Mouse (Mus musculus) adrenal gland, adult 18-20 months (tissue): ENCODE data around the gene Smtnl2. TPM values are rescaled to one million over a fixed set of nuclear protein-coding genes. Genes with fewer than 3 reads are reported as not detected.
A peak's percentile ranks its signal among the peaks of the same experiment; 100 is the strongest.

Experiments used
- DNase-seq, 2 experiments: peaks; one replicate each; pipeline ENCODE4 v3.0.0; 2021 to 2022; ENCODE audit warnings: low spot score in 2 of 2
- total RNA-seq, 2 experiments: library from RNA; stranded (reverse); gene quantifications; 1 replicate in 1 of 2; 2 replicates in 1 of 2; pipeline ENCODE4 v1.2.3; 2021

Smtnl2 gene
- total RNA-seq, 2 experiments from 2014 or later, result 1.3 to 2.6 TPM

DNA sequence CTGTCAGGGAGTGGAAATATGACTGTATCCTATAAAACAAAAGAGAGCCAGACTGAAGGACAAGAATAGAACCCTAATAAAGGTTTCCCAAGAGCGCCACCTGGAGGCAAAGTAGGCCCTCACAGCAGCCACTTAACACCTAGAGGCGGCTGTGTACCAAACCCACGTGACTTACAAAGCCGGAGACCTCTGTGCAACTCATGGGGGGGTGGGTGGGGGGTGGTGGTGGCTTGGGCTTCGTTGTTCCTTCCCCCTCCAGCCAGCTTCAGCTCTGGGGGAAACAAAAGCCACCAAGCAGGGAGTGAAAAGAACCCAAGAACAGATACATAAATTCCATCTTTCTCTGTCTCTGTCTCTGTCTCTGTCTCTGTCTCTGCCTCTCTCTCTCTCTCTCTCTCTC, 17.2 kb upstream of the Smtnl2 start:
- DNase-seq, result peak; percentile 81 to 82

DNA sequence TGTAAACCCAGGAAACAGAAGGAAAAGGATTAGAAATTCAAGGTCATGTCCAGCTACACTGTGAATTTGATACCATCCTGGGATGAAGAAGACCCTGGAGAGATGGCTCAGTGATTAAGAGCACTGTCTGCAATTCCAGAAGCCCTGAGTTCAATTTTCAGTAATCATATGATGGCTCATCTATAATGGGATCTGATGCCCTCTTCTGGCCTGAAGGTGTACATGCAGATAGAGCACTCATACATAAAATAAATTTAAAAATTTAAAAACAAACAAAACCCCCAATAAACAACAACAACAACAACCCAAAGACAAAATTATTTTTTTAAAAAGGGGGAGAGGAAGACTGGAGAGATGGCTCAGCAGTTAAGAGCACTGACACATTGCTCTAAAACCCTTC, 15.4 kb upstream of the Smtnl2 start:
- DNase-seq, result no peak

DNA sequence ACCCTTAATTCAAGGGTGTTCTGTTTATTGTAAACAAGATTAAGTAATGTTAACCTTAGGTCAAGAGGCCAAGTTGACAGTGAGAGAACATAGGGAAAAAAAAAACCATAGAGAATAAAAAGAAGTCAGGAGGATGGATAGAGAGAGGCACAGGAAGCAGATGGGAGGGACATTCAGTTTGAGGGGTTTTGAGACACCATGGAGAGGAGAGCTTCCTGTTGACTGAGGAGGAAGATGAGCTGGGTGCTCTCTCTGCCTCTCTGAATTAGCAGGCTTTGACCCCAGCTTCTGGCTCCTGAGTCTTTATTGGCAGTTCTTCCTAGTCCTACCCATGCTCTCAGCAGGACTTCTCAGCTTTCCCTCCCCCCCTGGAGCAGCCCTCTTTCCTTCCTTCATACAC, 13.7 kb upstream of the Smtnl2 start:
- DNase-seq, result no peak

DNA sequence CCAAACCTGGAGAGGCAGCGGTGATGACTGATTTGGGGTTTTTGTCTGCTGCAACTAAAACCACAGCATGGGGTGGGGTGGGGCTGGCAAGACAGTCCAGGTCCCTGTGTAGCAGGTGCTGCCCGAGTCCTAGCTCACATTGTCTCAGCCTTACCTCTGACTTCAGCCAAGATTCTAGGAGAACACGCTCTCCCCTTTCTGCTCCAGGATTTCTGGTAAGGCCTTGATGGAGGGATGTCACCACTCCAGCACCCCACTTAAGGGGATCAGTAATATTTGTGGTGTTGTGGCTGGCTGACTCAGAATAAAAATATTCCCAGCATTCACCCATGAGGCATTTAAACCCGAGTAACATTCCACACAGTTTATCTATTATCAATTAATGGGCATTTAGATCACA, 12.2 kb upstream of the Smtnl2 start:
- DNase-seq, result no peak

DNA sequence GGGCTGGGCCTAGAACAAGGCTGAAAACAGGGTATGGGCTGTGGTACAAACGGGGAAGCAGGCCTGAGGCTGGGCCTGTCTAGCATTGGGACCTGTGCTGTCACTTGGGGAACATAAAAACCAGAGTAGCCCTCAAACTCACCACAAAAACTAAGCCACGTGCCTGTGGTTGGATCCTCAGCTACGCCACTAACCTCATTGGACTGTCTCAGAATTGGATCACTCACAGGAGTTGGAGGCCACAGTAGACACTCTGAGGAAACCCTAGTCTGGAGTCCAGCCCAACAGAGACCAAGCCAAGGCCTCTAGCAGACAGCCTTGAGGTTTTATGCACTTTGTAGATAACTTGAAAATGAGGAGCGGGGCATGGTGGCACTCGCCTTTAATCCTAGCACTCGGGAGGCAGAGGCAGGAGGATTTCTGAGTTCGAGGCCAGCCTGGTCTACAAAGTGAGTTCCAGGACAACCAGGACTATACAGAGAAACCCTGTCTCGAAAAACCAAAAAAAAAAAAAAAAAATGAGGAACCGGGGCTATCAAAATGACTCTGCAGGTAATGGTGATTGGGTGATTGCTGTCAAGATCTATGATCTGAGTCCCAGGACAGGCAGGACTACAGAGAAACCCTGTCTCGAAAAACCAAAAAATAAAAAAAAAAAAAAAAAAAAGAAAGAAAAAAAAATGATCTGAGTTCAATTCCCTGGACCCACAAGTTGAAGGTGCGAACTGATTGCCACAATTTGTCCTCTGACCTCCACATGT, 10.2 kb upstream of the Smtnl2 start:
- DNase-seq, result no peak

DNA sequence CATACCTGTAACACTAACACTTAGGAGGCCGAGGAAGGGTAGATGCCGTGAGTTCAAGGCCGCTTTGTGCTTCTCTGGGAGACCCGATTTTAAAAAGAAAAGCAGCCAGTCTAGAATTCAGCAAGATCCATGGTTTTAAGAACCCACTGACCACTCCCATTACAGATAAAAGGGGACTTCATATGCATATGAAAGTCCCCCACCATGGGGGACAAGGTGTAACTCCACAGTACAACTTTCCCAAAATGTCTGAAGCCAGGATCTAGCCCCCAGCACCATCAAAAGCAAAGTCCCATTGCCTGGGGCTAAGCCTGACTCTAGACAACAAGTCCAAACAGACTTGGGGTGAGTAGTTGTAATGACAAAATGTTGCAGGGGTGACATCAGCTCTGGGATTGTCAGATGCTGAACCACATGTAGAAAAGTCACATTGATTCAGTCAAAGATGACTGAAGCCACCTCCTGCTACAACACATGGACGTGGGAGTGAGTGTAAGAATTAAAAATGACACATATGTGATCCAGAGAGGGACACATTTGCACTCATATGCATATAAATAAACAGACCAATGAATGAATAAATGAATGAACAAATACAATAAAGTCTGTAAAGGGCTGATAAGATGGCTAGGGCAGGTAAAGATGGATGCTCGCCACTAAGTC, 9.1 kb upstream of the Smtnl2 start:
- no peak for DNase-seq

DNA sequence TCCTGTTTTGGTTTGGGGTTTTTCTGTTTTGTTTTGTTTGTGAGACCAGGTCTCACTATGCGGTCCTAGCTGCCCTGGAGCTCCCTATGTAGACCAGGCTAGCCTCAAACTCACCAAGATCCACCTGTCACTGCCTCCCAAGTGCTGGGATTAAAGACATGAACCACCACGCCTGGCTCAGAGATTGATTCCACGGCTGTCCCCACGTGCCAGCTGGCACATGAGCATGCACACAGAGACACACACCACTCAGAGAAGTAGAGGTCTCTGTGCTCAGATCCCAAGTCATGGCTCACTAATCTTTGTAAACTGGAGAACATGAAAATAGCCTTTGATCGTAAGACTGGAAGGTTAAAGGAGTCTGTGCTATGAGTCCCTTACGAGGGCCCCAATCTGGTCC, 7.5 kb upstream of the Smtnl2 start:
- no peak for DNase-seq

DNA sequence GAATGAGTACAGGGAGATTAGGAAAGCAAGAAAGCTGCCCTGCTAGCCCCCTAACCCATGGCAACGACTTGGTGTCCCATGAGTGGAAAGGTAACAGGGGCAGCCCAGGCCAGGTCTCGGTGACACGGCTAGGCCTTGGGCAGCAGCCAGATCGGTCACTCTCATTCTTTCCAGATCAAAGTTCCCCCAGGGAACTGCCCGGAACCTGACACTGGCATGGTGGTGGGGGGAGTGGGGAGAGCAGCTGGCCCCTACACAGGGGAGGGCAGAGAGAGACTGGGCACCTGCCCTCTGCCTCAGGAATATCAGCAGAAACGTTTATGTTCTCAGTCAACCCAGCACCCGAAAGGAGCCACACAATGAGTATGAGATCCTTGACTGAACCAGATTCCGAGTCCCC, 6.7 kb upstream of the Smtnl2 start:
- DNase-seq, result no peak

DNA sequence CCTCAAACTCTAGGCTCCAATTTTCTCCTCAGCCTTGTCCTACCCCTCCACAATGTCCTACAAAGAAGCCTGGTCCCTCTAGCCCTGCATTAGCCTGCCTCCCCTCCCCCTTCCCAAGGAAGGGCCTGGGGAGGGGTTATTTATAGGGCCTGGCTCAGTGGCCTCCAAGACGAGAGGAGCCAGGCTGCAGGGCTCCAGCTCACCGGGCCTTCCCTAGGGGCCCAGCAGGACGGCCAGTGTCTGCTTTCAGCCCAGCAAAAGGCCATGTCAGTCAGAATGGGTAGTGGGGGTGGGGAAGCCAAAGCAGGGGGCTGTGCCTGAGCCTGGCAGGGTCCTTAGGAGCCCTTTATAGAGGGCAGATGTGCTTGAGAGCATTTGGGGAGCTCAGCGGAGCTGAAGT, 5.9 kb upstream of the Smtnl2 start:
- no peak for DNase-seq

DNA sequence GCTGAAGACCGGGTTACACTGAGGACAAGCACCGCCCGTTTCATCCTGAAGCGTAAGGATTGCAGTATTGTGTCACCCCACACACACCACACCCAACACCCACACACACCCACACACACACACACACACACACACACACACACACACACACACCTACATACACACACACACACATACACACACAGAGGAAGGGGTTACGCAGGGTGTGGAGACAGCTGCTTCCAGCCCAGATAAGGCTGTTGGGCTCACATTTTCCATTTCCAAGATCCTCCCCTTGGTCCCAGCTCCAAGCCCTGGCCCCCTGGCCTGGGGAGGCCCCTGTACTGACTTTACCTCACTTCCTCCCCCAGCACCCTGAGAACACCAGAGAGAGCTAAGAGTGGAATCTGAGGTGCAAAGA, 5.2 kb upstream of the Smtnl2 start:
- no peak for DNase-seq

DNA sequence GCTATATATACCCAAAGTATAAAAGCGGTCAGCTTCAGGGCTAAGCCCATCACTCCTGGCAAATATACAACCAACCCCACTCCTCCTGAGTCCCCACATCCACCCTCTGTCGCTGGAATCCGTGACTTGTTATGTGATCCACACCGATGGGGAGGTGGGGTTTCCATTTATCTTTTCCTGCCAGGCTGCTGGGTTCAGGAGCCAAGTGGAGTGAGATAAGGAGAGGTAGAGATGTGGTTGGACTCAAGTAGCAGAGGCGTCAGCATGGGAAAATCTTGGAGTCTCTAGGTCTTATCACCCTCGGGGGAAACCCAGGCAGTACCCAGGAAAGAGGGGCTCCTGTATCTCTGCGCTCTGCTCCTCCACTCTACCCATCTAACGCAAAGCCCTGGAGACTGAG, 3.6 kb upstream of the Smtnl2 start:
- DNase-seq, result no peak

DNA sequence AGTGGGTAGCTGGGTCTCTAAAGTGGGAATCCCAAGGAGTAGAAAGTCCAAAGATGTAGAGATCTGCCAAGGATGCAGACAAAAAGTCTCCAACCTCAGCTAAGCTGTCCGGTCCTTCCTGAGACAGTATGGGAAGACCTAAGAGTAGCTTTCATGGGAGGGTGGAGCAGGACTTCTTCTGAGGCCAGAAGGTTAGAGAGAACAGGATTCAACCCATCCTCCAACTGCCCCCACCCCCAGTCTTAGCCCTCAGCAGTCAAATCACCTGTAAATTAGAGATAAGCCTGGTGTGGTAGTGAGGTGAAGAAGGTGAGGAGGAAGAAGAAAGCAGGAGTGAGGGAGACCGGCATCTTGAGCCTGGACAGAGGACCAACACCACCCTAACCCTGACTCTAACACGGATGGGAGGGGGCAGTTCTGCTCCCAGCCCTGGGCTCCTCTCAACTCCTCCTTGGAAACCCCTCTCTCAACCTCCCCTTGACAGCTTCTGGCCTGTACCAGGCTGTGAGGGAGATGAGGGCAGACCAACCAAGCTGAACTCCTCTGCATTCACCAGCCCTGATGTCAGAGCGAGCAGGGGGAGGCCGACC, 2.2 kb upstream of the Smtnl2 start:
- no peak for DNase-seq

DNA sequence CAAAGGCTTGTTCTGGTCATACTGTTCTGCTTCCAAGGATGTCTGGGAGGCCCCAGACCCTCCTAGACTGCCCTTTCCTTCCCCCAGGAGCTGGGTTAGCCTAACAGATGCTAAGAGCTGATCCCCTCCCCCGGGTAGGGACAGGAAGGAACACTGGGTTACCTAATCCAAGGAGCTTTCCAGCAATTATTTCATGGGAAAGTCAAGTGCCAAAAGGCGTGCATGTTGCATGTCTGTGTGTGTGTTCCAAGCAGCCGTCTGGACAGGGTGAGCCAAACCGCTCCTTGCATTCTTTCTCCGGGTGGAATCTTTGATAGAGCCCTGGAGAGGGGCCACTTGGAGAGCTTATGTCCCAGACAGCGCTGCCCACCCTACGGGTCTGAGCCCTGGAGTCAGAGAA, 1.5 kb upstream of the Smtnl2 start:
- DNase-seq, result no peak

DNA sequence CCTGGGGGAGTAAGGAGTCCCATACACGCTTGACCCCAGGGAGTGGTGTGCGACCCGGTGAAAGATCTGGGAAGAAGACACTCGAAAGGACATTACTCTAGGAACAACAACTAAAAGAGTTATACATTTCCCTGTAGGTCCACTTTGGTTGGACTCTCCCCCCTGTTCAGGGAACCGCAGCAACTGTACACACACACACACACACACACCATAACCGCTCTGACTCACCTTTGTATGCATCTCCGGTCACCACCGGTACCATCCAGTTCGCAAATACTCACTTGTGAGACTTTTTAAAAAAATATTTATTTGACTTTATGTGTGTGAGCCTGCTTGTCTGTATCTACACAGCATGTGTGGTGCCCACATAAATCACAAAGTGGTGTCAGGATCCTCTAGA, 432 bp upstream of the Smtnl2 start:
- DNase-seq, result no peak

DNA sequence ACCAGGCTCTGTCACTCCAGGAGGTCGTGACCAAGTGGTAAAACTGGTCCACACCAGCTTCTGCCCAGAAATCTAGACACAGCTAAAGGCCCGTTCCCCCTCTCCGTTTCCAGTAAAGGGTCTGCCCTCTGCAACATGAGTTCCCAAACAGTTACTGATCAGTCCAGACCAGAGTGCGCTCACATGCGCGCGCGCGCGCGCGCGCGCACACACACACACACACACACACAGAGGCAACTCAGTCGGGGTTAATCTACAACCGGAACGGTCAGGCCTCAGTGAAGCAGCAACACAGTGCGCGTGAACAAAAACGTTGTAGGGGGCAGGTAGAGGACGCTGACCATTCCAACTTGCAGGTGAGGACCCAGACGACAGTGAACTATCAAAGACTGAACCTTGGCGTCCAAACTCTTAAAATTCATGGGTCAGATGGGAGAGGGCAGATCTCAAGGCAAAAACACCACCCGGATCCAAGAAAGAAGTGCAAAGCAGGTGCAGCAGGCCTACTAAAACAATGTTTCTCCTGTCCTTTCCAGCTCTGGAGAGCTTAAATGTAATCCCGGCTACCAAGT, 906 bp downstream of the Smtnl2 start:
- no peak for DNase-seq

DNA sequence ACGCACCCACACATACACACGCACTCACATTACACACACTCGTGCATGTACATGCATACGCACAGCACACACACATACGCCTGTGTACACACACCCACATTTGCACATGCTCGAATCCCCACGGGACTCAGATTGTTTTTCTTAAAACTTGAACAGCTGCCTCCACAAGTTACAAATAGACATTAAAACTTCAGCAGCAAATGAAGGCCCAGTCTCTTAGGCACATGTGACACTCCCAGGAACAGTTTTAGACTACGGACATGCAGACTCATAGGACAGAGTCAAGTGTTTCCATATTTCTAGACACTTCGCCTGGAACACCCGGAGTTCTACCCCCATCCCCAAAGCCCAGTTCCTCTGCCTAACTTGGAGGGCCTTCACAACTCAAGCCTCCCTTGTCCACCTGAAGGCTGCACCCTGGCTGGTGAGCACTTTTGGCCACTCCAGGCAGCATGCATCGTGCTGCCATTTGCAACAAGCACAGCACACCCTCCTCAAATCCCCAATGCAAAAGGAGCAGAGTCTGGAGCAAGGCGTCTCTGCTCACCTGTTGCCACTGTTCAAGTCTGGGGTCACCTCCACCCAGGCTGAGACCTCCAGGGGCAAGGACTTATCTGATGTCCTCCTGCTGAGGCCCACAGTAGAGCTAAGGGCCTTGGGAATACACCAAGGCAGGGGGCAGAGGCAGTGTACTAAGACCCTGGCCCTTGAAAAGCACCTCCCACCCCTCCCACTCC, 1.7 kb downstream of the Smtnl2 start:
- DNase-seq, result no peak

DNA sequence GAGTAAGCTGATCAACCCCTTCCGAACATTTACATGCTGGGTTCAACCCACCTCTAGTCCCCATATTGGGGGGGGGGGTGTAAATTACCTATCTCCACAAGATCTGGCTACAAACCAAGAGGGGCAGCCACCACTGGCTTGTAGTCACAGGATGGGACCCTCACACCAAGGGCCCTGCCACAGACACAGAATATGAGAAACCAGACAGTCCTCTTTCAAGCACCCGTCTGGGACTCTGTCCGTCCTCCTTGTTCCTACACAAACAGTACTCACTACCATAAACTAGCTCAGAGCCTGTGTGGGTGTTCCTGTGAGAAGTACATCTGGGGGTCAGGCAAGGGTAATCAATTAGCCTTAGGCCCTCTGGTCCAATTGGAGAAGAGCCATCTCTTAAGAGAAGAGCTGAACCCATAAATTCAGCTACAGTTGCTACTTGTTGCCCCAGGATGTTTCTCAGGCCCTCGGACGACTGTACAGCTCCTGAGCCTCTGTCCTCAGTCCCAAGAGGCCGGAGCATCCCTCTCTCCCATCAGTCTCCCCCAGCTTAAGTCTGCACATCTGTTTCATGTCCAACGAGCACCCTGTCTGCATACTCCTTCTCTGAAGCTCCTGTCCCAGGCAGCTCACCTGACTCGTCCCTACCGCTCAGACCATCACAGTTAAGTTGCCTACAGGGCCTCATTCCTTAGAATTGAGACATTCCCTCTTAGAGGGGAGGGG, 2.9 kb downstream of the Smtnl2 start:
- no peak for DNase-seq

DNA sequence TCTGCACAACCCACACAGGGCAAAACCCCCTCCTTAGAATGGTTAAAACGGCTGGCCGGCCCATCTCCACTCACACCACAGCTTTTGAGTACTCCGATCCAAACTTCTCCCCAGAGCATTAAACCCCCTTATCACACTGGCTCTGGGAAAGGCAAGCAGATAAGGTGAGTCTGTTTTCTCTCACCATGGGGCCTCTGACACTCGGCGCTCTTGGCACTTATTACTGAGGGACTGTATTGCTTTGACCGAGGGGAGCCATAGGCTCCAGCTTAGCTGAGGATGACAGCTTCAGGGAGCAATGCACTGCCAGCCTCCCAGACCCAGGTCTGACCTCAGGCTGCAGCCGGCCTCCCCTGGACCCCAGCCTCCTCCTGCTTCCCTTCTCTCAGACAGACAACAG, 3.9 kb downstream of the Smtnl2 start:
- DNase-seq, result no peak

DNA sequence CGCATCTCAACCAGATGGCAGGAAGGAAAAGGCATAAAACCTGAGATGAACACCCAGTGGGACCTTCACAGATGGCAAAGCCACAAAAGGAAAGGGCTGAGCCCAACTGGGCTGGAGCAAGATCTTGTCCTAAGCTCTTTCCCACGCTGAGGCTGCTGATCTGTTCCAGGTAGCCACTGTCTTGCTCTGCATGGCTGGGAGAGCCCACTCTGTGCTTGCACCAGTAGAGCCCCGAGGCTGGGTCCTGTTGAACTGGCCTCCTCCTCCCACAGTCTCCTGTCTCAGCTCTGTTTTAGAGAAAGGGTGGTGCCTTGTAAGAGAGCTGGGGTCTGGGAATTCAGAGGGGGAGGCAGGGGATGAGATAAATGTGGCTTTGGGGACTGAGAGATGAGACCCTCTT, 4.4 kb downstream of the Smtnl2 start:
- no peak for DNase-seq

DNA sequence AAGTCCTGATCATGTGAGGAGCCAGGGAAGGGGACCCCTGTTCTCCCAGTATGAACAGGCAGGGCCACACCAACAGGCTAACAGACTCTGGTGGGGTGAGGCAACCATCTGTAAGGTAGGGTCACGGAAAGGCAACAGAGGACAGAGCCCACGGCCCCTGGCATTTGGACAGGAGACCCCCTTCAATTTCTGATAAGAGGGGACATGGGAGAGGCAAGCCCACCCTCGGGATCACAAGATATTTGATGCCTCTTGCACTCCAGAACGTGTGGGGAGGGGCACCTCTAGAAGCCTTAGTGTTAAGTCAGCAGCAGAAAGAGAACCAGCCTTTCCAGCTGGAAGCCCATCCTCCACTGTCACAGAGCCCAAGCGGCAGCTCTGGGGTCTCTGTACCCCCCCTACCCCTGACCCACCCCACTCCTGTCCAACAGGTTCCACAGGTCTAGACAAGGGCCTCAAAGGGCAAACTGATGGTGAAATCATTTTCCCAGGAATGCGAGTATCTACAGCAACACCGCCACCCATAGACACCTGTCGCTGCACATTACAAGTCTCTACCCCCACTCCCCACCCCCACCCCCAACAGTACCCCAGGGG, 5.3 kb downstream of the Smtnl2 start:
- no peak for DNase-seq

DNA sequence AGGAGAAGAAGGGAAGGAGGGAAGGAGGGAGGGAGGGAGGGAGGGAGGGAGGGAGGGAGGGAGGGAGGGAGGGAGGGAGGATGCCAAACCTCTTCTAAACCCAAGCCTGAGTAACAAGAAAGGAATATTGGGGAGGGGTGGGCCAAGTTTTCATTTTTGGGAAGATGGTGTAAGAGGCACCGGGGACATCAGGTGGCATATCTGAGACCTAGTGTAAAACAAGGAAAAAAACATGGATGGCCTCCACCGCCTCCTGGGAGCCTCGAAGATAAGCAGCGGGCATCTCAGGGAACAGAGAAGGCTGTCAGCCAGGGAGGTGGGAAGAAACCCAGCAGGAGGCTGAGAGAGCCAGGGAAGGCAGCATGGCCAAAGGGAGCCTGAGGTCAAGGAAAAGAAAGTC, 6.0 kb downstream of the Smtnl2 start:
- DNase-seq, result no peak
